Mouse (Mus musculus) liver (tissue): ENCODE measurements around the gene Rilpl1.
"Not testable (repeated sequence)": the region's sequence is repeated elsewhere in the genome, so short reads cannot be mapped to it uniquely, and the experiment has no call there.

Source experiments
- DNase-seq: peaks from one replicate; pipeline ENCODE4 v3.0.0-alpha.2; 2020; ENCODE audit warnings: mixed read lengths

Gene Rilpl1

GRCm38 (mm10) chr5:124491732-124492131, 39.5 kb downstream of the Rilpl1 start:
- DNase-seq = no peak

- no peak for DNase-seq
These were observed 42.3 kb downstream of the Rilpl1 start for GRCm38 (mm10) chr5:124488885-124489284.

GRCm38 (mm10) chr5:124485654-124486053, 45.5 kb downstream of the Rilpl1 start:
- DNase-seq = no peak

GRCm38 (mm10) chr5:124483655-124484396, 47.4 kb downstream of the Rilpl1 start:
- DNase-seq = no peak

GRCm38 (mm10) chr5:124482966-124483654, 48.1 kb downstream of the Rilpl1 start, which contains the start of gene Snrnp35:
TSS of gene Snrnp35 (plus strand) at chr5:124483134.
- DNase-seq = peak; percentile 91

GRCm38 (mm10) chr5:124482436-124482965, 48.7 kb downstream of the Rilpl1 start:
- no peak for DNase-seq

GRCm38 (mm10) chr5:124481714-124482113, 49.5 kb downstream of the Rilpl1 start:
- no peak for DNase-seq

GRCm38 (mm10) chr5:124480119-124480518, 51.1 kb downstream of the Rilpl1 start:
- no peak for DNase-seq

GRCm38 (mm10) chr5:124478873-124479204, 52.4 kb downstream of the Rilpl1 start:
- DNase-seq = no peak

- no peak for DNase-seq
These were observed 60.5 kb downstream of the Rilpl1 start for GRCm38 (mm10) chr5:124470591-124471171.

GRCm38 (mm10) chr5:124469486-124469885, 61.7 kb downstream of the Rilpl1 start:
- DNase-seq = no peak

- no peak for DNase-seq
These were observed 62.8 kb downstream of the Rilpl1 start for GRCm38 (mm10) chr5:124468365-124468764.

- no peak for DNase-seq
These were observed 63.4 kb downstream of the Rilpl1 start for GRCm38 (mm10) chr5:124467766-124468165.

- DNase-seq = no peak
These were observed 66.3 kb downstream of the Rilpl1 start for GRCm38 (mm10) chr5:124464905-124465304.

GRCm38 (mm10) chr5:124463462-124463861, 67.7 kb downstream of the Rilpl1 start:
- DNase-seq = no peak

GRCm38 (mm10) chr5:124462297-124463025, 68.7 kb downstream of the Rilpl1 start:
- DNase-seq = no peak

- DNase-seq = not testable (repeated sequence)
These were observed 70.3 kb downstream of the Rilpl1 start for GRCm38 (mm10) chr5:124460922-124461321.

GRCm38 (mm10) chr5:124456762-124457161, 74.4 kb downstream of the Rilpl1 start:
- DNase-seq = no peak

GRCm38 (mm10) chr5:124454082-124454419, 77.1 kb downstream of the Rilpl1 start:
- DNase-seq = no peak

GRCm38 (mm10) chr5:124453339-124454081, 77.7 kb downstream of the Rilpl1 start:
- DNase-seq = no peak

GRCm38 (mm10) chr5:124452494-124453228, 78.5 kb downstream of the Rilpl1 start:
- DNase-seq = no peak
